Mouse (Mus musculus) lung, embryonic 15.5 days (tissue): ENCODE data around the gene Ppp1r15b. TPM values are rescaled to one million over a fixed set of nuclear protein-coding genes. Genes with fewer than 3 reads are reported as not detected.
A peak's percentile ranks its signal among the peaks of the same experiment; 100 is the strongest.

ENCODE experiments used
- ATAC-seq: fragments of 200-750 bp; cut with Nextera tagmentation; 2 replicates; pipeline ENCODE4 v1.8.0; 2017; ENCODE audit warnings: moderate number of reproducible peaks, borderline replicate concordance; ENCODE audit not compliant: low FRiP score, low TSS enrichment; ENCODE audit errors: extremely low read depth
- H3K27ac ChIP-seq: fragments of 300-500 bp; sonication (generic); 2 replicates; pipeline ENCODE4 v1.5.1; 2015; ENCODE audit warnings: moderate library complexity, mild to moderate bottlenecking, inconsistent platforms
- H3K27me3 ChIP-seq: fragments of 300-500 bp; sonication (generic); 2 replicates; pipeline ENCODE4 v1.6.1; 2015; ENCODE audit warnings: inconsistent platforms
- H3K36me3 ChIP-seq: fragments of 300-500 bp; sonication (generic); 2 replicates; pipeline ENCODE4 v1.6.1; 2015; ENCODE audit warnings: inconsistent platforms
- H3K4me1 ChIP-seq: fragments of 300-500 bp; sonication (generic); 2 replicates; pipeline ENCODE4 v1.6.1; 2015; ENCODE audit warnings: inconsistent platforms
- H3K4me2 ChIP-seq: fragments of 300-500 bp; sonication (generic); 2 replicates; pipeline ENCODE4 v1.6.1; 2015; ENCODE audit warnings: inconsistent platforms, mild to moderate bottlenecking, moderate library complexity
- H3K4me3 ChIP-seq: fragments of 300-500 bp; sonication (generic); 2 replicates; pipeline ENCODE4 v1.5.1; 2015; ENCODE audit warnings: mild to moderate bottlenecking, inconsistent platforms
- H3K9ac ChIP-seq: fragments of 300-500 bp; sonication (generic); 2 replicates; pipeline ENCODE4 v1.6.1; 2015; ENCODE audit warnings: inconsistent platforms
- H3K9me3 ChIP-seq: fragments of 300-500 bp; sonication (generic); 2 replicates; pipeline ENCODE4 v1.6.1; 2016; ENCODE audit warnings: inconsistent platforms
- WGBS: fragments of 180-500 bp; shearing (Covaris S2); methylation state at CpG from one replicate; pipeline ENCODE4 v1.1.7; 2015; 5-methylcytosine and 5-hydroxymethylcytosine counted together
- polyA plus RNA-seq: library from polyadenylated mRNA; unstranded; fragments of >200 nt; fragmentation: Nextera tagmentation; extraction: Ambion mirVana; gene quantifications from 2 replicates; pipeline ENCODE4 v1.2.1, GENCODE M21; 2015

The Ppp1r15b gene
- polyA plus RNA-seq, 1 experiment from 2014 or later, result 39.2 TPM

DNA sequence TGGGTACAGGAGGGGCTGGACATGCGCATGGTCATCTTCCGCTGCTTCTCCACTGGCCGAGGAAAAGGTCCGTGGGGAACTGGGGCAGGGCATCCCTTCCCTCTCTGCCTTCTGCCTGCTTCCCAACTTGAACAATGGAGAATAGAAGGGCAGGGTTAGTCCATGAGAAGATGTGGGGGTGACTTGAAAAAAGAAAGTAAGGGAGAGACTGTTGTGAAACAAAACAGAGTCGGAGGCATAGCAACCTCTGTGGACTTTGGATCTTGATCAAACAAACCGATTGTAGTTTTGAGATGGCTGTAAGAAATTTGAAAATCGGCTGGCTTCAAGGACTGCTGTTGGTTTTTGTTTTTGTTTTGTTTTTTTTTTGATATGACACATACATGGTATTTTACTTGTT lies 37.2 kb upstream of the Ppp1r15b start:
- WGBS, result 78% methylated on average over 7 of the region's 7 CpGs
- no peak overlapping the region for H3K4me3 ChIP-seq

DNA sequence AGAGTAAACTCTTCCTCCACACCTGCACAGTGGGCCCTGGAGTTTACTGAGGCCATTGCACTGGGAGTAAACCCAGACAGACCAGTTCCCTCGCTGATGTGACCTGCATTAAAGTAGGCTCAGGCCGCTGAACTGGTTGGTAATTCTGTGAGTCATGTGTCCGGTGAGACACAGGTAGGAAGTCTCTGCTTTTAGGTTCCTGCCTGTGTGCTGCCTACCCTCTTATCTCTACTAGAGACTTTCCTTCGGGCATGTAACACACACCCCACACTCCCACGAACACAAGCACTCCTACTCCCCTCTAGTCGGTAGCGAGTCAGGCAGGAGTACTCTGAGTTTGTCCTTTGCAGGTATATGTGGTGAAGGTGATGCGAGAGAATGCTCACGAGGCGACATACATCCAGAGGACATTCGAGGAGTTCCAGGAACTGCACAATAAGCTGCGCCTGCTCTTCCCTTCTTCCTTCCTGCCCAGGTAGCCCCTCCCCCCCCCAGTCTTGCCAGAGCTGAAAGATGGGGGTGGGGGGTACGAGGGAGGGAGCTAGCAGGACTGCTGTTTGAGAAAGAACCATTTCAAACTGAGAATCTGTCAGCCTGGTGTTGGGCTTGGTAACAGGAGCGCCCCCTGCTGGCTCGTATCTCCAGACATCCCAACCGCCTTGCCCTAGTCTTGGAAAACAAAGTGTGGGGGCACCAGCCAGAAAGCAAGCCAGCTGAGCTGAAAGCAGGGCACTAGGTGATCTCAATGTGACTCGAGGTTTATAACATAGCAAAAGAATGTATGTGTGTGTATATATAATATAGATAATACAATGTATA lies 29.8 kb upstream of the Ppp1r15b start:
- Histone ChIP-seq H3K4me3 (no peak overlapping the region), H3K27me3 (no peaks in the 10 kb centered on the region), H3K4me2 (no peak overlapping the region), H3K27ac (no peak overlapping the region), H3K4me1 (0 out of 2 replicates have a peak, but pooled peaks cover 3% of the 10 kb centered on the region), H3K9ac (no peak overlapping the region), H3K36me3 (peaks cover 7% of the 10 kb centered on the region; the same call in 1 of the 2 replicates), H3K9me3 (no peaks in the 10 kb centered on the region)
- 0 out of 2 replicates have a peak, but pooled peaks have one; percentile 35 for ATAC-seq
- WGBS, result 41% methylated on average over 17 of the region's 17 CpGs

More for the DNA sequence above, 37.2 kb upstream of the Ppp1r15b start:
- H3K9ac ChIP-seq, result no peak overlapping the region
- H3K27me3 ChIP-seq, result no peaks in the 10 kb centered on the region
- H3K4me2 ChIP-seq, result no peak overlapping the region
- no peaks in the 10 kb centered on the region for H3K36me3 ChIP-seq
- peaks cover 30% of the 10 kb centered on the region for H3K4me1 ChIP-seq
- no peak for ATAC-seq
- no peaks in the 10 kb centered on the region for H3K9me3 ChIP-seq
- H3K27ac ChIP-seq, result no peak overlapping the region

DNA sequence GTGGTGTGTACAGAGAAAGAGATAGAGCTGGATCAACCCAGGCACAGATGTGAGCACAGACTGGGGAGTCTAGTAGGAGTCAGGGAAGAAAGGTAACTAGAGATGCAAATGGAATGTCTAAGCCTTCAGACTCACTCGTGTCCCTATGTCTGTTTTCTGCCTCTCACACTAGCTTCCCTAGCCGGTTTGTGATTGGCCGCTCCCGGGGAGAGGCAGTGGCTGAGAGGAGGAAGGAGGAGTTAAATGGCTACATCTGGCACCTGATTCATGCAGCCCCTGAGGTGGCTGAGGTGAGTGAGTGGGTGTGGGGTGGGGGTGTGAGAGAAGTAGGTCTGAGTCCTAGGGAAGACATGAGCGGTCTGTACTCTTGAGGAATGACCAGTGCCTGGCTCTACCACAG lies 28.8 kb upstream of the Ppp1r15b start:
- no peak for ATAC-seq
- H3K9ac ChIP-seq, result no peak overlapping the region
- peaks cover 7% of the 10 kb centered on the region; the same call in 1 of the 2 replicates for H3K36me3 ChIP-seq
- no peaks in the 10 kb centered on the region for H3K9me3 ChIP-seq
- H3K4me2 ChIP-seq, result no peak overlapping the region
- WGBS, result 80% methylated on average over 5 of the region's 5 CpGs
- H3K4me1 ChIP-seq, result 0 out of 2 replicates have a peak, but pooled peaks cover 3% of the 10 kb centered on the region
- H3K4me3 ChIP-seq, result no peak overlapping the region
- H3K27me3 ChIP-seq, result no peaks in the 10 kb centered on the region
- no peak overlapping the region for H3K27ac ChIP-seq

- Histone ChIP-seq H3K27ac (no peak overlapping the region), H3K9ac (no peak overlapping the region), H3K27me3 (no peaks in the 10 kb centered on the region), H3K9me3 (no peaks in the 10 kb centered on the region), H3K4me1 (0 out of 2 replicates have a peak, but pooled peaks cover 3% of the 10 kb centered on the region), H3K4me3 (no peak overlapping the region), H3K4me2 (no peak overlapping the region), H3K36me3 (peaks cover 7% of the 10 kb centered on the region; the same call in 1 of the 2 replicates)
- 90% methylated on average over 7 of the region's 7 CpGs for WGBS
- no peak for ATAC-seq
These were observed 27.6 kb upstream of the Ppp1r15b start for GRCm38 (mm10) chr1:133103315-133103714.

GRCm38 (mm10) chr1:133103871-133104270 lies 27.1 kb upstream of the Ppp1r15b start:
- Histone ChIP-seq H3K4me3 (no peak overlapping the region), H3K27ac (no peak overlapping the region), H3K9me3 (no peaks in the 10 kb centered on the region), H3K4me2 (no peak overlapping the region), H3K9ac (no peak overlapping the region), H3K36me3 (peaks cover 7% of the 10 kb centered on the region; the same call in 1 of the 2 replicates), H3K4me1 (0 out of 2 replicates have a peak, but pooled peaks cover 3% of the 10 kb centered on the region), H3K27me3 (no peaks in the 10 kb centered on the region)
- WGBS, result 87% methylated on average over 6 of the region's 6 CpGs
- ATAC-seq, result no peak

DNA sequence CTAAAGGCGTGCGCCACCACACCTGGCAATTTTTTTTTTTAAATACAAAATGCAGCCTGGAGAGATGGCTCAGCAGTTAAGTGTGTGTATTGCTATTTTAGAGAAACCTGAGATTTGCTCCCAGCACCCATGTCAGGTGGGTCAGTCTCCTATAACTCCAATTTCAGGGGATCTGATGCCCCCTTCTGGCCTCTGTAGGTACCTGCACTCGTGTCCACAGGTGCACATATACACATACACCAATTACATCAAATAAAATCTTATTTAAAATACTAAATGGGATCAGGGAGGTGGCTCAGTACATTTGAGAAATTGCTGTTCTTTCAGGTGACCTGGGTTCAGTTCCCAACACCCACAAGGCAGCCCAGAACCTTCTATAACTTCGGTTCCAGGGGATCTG lies 14.8 kb upstream of the Ppp1r15b start:
- 87% methylated on average over 4 of the region's 4 CpGs for WGBS
- Histone ChIP-seq H3K4me1 (peaks cover 12% of the 10 kb centered on the region), H3K36me3 (no peaks in the 10 kb centered on the region), H3K27ac (no peak overlapping the region), H3K4me2 (no peak overlapping the region), H3K27me3 (no peaks in the 10 kb centered on the region), H3K4me3 (no peak overlapping the region), H3K9ac (no peak overlapping the region), H3K9me3 (no peaks in the 10 kb centered on the region)
- ATAC-seq, result no peak

DNA sequence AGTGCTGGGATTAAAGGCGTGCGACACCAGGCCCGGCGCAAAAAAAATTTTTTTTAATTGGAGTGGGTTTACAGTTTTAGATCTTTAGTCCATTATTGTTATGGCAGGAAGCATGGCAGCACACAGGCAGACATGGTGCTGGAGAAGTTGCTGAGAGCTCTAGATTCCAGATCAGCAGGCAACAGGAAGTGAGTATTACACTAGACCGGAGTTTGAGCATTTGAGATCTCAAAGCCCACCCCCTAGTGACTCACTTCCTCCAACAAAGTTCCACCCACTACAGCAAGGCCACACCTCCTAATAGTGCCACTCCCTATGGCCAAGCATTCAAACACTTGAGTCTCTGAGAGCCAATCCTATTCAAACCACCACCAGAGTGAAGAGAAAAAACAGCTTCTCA lies 12.8 kb upstream of the Ppp1r15b start:
- Histone ChIP-seq H3K9ac (no peak overlapping the region), H3K4me3 (no peak overlapping the region), H3K4me2 (no peak overlapping the region), H3K4me1 (peaks cover 12% of the 10 kb centered on the region), H3K27me3 (no peaks in the 10 kb centered on the region), H3K9me3 (no peaks in the 10 kb centered on the region), H3K36me3 (no peaks in the 10 kb centered on the region), H3K27ac (no peak overlapping the region)
- ATAC-seq, result no peak
- 88% methylated on average over 5 of the region's 5 CpGs for WGBS

DNA sequence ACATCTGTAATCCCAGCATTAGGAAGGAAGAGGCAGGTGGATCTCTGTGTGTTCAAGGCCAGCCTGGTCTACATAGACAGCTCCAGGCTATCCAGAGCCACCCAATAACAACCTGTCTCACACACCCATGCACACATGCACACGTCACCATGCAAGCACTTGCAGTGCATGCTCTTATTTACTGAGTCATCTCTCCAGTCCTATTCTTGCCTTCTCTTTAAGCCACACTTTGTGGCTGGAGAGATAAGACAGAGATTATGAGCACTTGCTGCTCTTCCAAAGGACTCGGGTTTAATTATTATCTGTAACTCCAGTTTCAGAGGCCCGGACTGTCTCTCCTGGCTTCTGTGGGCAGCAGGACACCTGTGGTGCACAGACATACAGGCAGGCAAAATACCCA lies 12.1 kb upstream of the Ppp1r15b start:
- H3K36me3 ChIP-seq, result no peaks in the 10 kb centered on the region
- H3K27ac ChIP-seq, result no peak overlapping the region
- ATAC-seq, result no peak
- no peaks in the 10 kb centered on the region for H3K9me3 ChIP-seq
- H3K4me1 ChIP-seq, result peaks cover 12% of the 10 kb centered on the region
- H3K27me3 ChIP-seq, result no peaks in the 10 kb centered on the region
- H3K4me2 ChIP-seq, result no peak overlapping the region
- H3K4me3 ChIP-seq, result no peak overlapping the region
- H3K9ac ChIP-seq, result no peak overlapping the region
- WGBS, result 73% methylated on average over 3 of the region's 3 CpGs

- Histone ChIP-seq H3K9ac (no peak overlapping the region), H3K4me1 (peaks cover 12% of the 10 kb centered on the region), H3K4me3 (no peak overlapping the region), H3K27ac (peak overlapping the region; percentile 18; the same call in 1 of the 2 replicates), H3K36me3 (no peaks in the 10 kb centered on the region), H3K9me3 (no peaks in the 10 kb centered on the region), H3K27me3 (no peaks in the 10 kb centered on the region), H3K4me2 (no peak overlapping the region)
- whole genome bisulfite sequencing, result 23% methylated on average over 7 of the region's 7 CpGs
- peak; percentile 58; the same call in 1 of the 2 replicates for ATAC-seq
These were observed 10.8 kb upstream of the Ppp1r15b start for GRCm38 (mm10) chr1:133119931-133120712.

- no peak overlapping the region for H3K4me2 ChIP-seq
- WGBS, result 46% methylated on average over 6 of the region's 6 CpGs
- no peak for ATAC-seq
- no peak overlapping the region for H3K4me3 ChIP-seq
- no peak overlapping the region for H3K27ac ChIP-seq
- peaks cover 12% of the 10 kb centered on the region for H3K4me1 ChIP-seq
- H3K27me3 ChIP-seq, result no peaks in the 10 kb centered on the region
- no peak overlapping the region for H3K9ac ChIP-seq
- H3K9me3 ChIP-seq, result no peaks in the 10 kb centered on the region
- no peaks in the 10 kb centered on the region for H3K36me3 ChIP-seq
These were observed 9.7 kb upstream of the Ppp1r15b start for GRCm38 (mm10) chr1:133121246-133121645.

DNA sequence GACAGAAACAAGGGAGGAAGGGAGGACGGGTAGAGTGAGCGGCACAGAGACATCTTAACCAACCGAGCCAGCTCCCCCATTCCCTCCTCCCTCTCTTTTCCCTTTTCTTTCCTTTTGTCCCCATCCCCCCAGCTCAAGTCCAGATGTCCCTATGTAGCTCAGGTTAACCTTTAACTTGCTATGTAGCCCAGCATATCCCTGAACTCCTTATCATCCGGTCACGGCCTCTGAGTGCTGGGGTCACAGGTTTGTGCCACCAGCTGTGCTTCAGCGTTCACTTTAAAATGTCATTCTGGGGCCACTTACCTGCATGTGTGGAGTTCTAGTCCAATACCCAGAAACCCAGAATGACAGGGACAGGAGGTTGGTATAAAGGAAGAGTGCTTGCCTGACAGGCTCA lies 6.8 kb upstream of the Ppp1r15b start:
- no peak overlapping the region for H3K27ac ChIP-seq
- peaks cover 12% of the 10 kb centered on the region for H3K4me1 ChIP-seq
- no peak overlapping the region for H3K4me3 ChIP-seq
- no peak for ATAC-seq
- H3K27me3 ChIP-seq, result no peaks in the 10 kb centered on the region
- no peaks in the 10 kb centered on the region for H3K9me3 ChIP-seq
- WGBS, result 63% methylated on average over 6 of the region's 6 CpGs
- H3K4me2 ChIP-seq, result no peak overlapping the region
- no peaks in the 10 kb centered on the region for H3K36me3 ChIP-seq
- no peak overlapping the region for H3K9ac ChIP-seq
